Mouse (Mus musculus) erythroblast, embryonic 14.5 days (primary cell): Measurements from ENCODE around the gene Pabpc1l.

Experiments used
- GATA1 ChIP-seq: IDR thresholded peaks from 2 replicates; pipeline ENCODE4 v1.6.1; 2012; ENCODE audit warnings: low read length, inconsistent platforms, mixed read lengths
- TAL1 ChIP-seq: IDR thresholded peaks from 3 replicates; pipeline ENCODE4 v1.6.1; 2012; ENCODE audit warnings: low read length, inconsistent platforms, mixed read lengths

DNA sequence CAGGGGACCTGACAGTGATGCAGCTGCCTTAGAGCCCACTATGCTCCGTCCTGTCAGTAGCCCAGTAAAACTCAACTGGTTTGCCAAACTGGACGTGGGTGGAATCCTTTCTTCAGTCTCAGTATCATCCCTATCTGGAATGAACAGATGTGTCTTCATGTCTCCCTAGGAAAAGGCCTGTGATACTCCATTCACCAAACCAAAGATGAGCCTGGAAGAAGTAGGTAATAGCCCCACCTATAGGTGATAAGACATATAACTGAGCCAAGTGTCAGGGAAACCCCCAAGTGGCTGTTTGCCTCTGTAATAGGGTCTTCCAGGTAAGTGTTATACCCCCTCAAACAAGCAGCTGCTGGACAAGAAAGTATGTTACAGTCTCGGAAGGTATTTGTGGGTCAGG is 6.3 kb upstream of the Pabpc1l start:
- TF ChIP-seq GATA1 (no peak), TAL1 (no peak)
